Mouse (Mus musculus): ENCODE results near the gene Susd4.

GRCm38 (mm10) chr1:182763191-182763715 is 407 bp upstream of the Susd4 start:
- TF ChIP-seq CTCF (IDR thresholded peaks at IDR 0.05; ENCODE audit: low read depth, low read length) (no peak), POLR2A (IDR thresholded peaks at IDR 0.05; ENCODE audit: extremely low read depth, insufficient read depth, low read length) (no peak)
